Mouse (Mus musculus): ENCODE measurements at regions not wholly inside any gene's neighbourhood (a gene's known extent, or its start where the extent isn't known, plus 50 kb on each side); places are given as distances from the start of the nearest gene placed in this dataset.

DNA sequence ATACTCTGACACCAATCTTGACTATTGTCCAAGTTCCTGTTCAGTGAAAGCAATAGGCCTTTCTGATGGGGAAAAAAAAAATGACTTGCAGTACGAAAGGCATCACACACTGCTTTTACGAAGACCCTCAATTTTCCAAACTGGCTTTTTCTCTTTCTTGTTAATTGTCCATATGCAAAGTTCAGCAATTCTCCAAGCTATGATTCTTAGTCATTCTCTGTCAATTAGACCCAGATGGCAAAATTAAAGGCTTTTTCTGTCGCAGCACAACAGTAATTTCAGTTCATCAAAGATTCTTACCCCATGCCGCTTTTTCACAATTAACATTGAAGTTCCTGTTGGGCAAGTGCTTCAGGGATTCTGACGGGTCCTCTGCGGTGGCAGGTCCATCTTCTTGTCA lies 1343.2 kb upstream of the Slc10a2 start:
- Histone ChIP-seq H3K4me1 (ENCODE audit: control insufficient read depth, insufficient read depth, low read length) (no peaks in the 10 kb centered on the region; the same call in 1 of the 2 replicates), H3K4me2 (ENCODE audit: low read depth, low read length) (no peak overlapping the region), H3K27me3 (replicated peaks; ENCODE audit: control insufficient read depth, insufficient read depth, low read length) (no peaks in the 10 kb centered on the region), H3K9ac (ENCODE audit: low read depth, low read length) (no peak overlapping the region), H3K27ac (replicated peaks; ENCODE audit: low read depth, low read length) (no peak overlapping the region), H3K36me3 (ENCODE audit: control insufficient read depth, insufficient read depth, low read length) (no peaks in the 10 kb centered on the region), H3K9me3 (ENCODE audit: control insufficient read depth, low read length) (no peaks in the 10 kb centered on the region), H3K4me3 (ENCODE audit: low read depth, low read length) (no peak overlapping the region)
- ATAC-seq (ENCODE audit: low read depth), result no peak
- peak; percentile 9 for DNase-seq (ENCODE audit: low spot score)
- 33% methylated on average over 6 of the region's 6 CpGs for WGBS

DNA sequence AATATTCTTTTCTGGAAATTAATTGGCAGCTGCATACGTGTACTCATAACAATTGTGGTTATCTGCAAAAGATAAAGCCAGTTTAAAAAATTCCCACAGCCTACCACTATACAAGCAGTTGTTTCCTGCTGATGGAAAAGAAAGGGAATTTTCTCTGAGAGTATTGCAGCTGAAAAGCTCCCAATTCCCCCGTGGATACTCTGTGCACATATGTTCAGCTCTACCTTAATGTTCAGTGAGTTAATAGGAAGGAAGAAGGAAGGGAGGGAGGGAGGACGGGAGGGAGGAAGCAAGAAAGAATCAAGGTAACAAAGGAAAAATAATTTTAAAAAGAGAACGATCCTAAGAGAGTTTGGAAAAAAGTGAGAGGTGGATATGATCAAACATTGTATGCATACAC lies 1333.9 kb upstream of the Slc10a2 start:
- H3K36me3 ChIP-seq (ENCODE audit: control insufficient read depth, insufficient read depth, low read length), result no peaks in the 10 kb centered on the region
- 51% methylated on average over 4 of the region's 4 CpGs for WGBS
- H3K9me3 ChIP-seq (ENCODE audit: control insufficient read depth, low read length), result no peaks in the 10 kb centered on the region
- no peaks in the 10 kb centered on the region for H3K27me3 ChIP-seq (replicated peaks; ENCODE audit: control insufficient read depth, insufficient read depth, low read length)
- H3K4me1 ChIP-seq (ENCODE audit: control insufficient read depth, insufficient read depth, low read length), result no peaks in the 10 kb centered on the region
- no peak overlapping the region for H3K4me3 ChIP-seq (ENCODE audit: low read depth, low read length)
- no peak overlapping the region for H3K4me2 ChIP-seq (ENCODE audit: low read depth, low read length)
- peak; percentile 20 for DNase-seq (ENCODE audit: low spot score)
- H3K9ac ChIP-seq (ENCODE audit: low read depth, low read length), result no peak overlapping the region
- no peak overlapping the region for H3K27ac ChIP-seq (replicated peaks; ENCODE audit: low read depth, low read length)
- peak; percentile 60; the same call in 1 of the 2 replicates for ATAC-seq (ENCODE audit: low read depth)
